Mouse (Mus musculus) midbrain, postnatal 0 days (tissue): ENCODE data around the gene Cbarp. TPM values are rescaled to one million over a fixed set of nuclear protein-coding genes. Genes with fewer than 3 reads are reported as not detected.

Source experiments
- ATAC-seq: fragments of 200-750 bp; cut with Nextera tagmentation; 2 replicates; pipeline ENCODE4 v1.8.0; 2017; ENCODE audit warnings: moderate number of reproducible peaks, mild to moderate bottlenecking, moderate TSS enrichment, moderate library complexity; ENCODE audit not compliant: low FRiP score
- DNase-seq: peaks from one replicate; pipeline ENCODE4 v3.0.0-alpha.2; 2015; ENCODE audit warnings: low spot score
- H3K27ac ChIP-seq: fragments of 300-500 bp; sonication (generic); 2 replicates; pipeline ENCODE4 v1.5.1; 2014; ENCODE audit warnings: low read depth, mild to moderate bottlenecking, low read length, mixed read lengths
- H3K27me3 ChIP-seq: fragments of 300-500 bp; sonication (generic); 2 replicates; pipeline ENCODE4 v1.6.1; 2014; ENCODE audit warnings: low read length, control low read depth, mixed read lengths; ENCODE audit not compliant: insufficient read depth
- H3K36me3 ChIP-seq: fragments of 300-500 bp; sonication (generic); 2 replicates; pipeline ENCODE4 v1.6.1; 2014; ENCODE audit warnings: low read length, control low read depth, mixed read lengths; ENCODE audit not compliant: insufficient read depth
- H3K4me1 ChIP-seq: fragments of 300-500 bp; sonication (generic); 2 replicates; pipeline ENCODE4 v1.6.1; 2014; ENCODE audit warnings: mild to moderate bottlenecking, control low read depth, antibody characterized with exemption, low read length, mixed read lengths; ENCODE audit not compliant: insufficient read depth
- H3K4me2 ChIP-seq: fragments of 300-500 bp; sonication (generic); 2 replicates; pipeline ENCODE4 v1.6.1; 2014; ENCODE audit warnings: low read depth, mild to moderate bottlenecking, low read length, mixed read lengths; ENCODE audit not compliant: poor library complexity, severe bottlenecking
- H3K4me3 ChIP-seq: fragments of 300-500 bp; sonication (generic); 2 replicates; pipeline ENCODE4 v1.5.1; 2014; ENCODE audit warnings: low read depth, mild to moderate bottlenecking, low read length, moderate library complexity
- H3K9ac ChIP-seq: fragments of 300-500 bp; sonication (generic); replicated peaks from 2 replicates; pipeline ENCODE4 v1.6.1; 2014; ENCODE audit warnings: mild to moderate bottlenecking, low read length, moderate library complexity, mixed read lengths; ENCODE audit not compliant: poor library complexity, severe bottlenecking
- H3K9me3 ChIP-seq: fragments of 300-500 bp; sonication (generic); 2 replicates; pipeline ENCODE4 v1.6.1; 2016; ENCODE audit warnings: low read length, control low read depth
- CTCF ChIP-seq: IDR thresholded peaks from 2 replicates; pipeline ENCODE4 v1.5.1; 2016; ENCODE audit warnings: antibody characterized with exemption, mild to moderate bottlenecking
- WGBS: fragments of 180-500 bp; shearing (Covaris S2); extraction: QIAGEN DNeasy Blood & Tissue Kit; methylation state at CpG from one replicate; pipeline ENCODE4 v1.1.7; 2014; 5-methylcytosine and 5-hydroxymethylcytosine counted together
- polyA plus RNA-seq: library from polyadenylated mRNA; unstranded; fragments of >200 nt; fragmentation: Nextera tagmentation; extraction: Ambion mirVana; gene quantifications from 2 replicates; pipeline ENCODE4 v1.2.1, GENCODE M21; 2015
- total RNA-seq: library from RNA; depleted of rRNA; stranded (reverse); fragments of >200 nt; gene quantifications from 2 replicates; pipeline ENCODE4 v1.2.3, GENCODE M21; 2014

Gene Cbarp
- total and polyA plus RNA-seq, 2 experiments from 2014 or later, result 120 to 273 TPM

GRCm38 (mm10) chr10:80114341-80115284, 26.0 kb downstream of the Cbarp start:
- DNase-seq (peak; percentile 92), ATAC-seq (no peak)
- H3K27me3 ChIP-seq, result no peaks in the 10 kb centered on the region
- peak overlapping the region; percentile 75 for H3K4me3 ChIP-seq
- peaks cover 14% of the 10 kb centered on the region for H3K4me1 ChIP-seq
- peak overlapping the region; percentile 55 for H3K27ac ChIP-seq
- peak; percentile 91 for TF ChIP-seq CTCF
- 0 out of 2 replicates have a peak overlapping the region, but pooled peaks have one; percentile 33 for H3K9ac ChIP-seq
- H3K36me3 ChIP-seq, result no peaks in the 10 kb centered on the region
- 2% methylated on average over 27 of the region's 27 CpGs for WGBS
- no peaks in the 10 kb centered on the region for H3K9me3 ChIP-seq
- H3K4me2 ChIP-seq, result peak overlapping the region; percentile 54

- no peak overlapping the region for H3K4me3 ChIP-seq
- H3K9me3 ChIP-seq, result no peaks in the 10 kb centered on the region
- 62% methylated on average over 6 of the region's 6 CpGs for WGBS
Observed at GRCm38 (mm10) chr10:80107678-80108077, 33.0 kb downstream of the Cbarp start.

GRCm38 (mm10) chr10:80105926-80106325, 34.7 kb downstream of the Cbarp start:
- no peak for ATAC-seq
- 77% methylated on average over 5 of the region's 5 CpGs for WGBS
- no peak for TF ChIP-seq CTCF

More at GRCm38 (mm10) chr10:80107678-80108077, 33.0 kb downstream of the Cbarp start:
- Histone ChIP-seq H3K4me1 (no peaks in the 10 kb centered on the region), H3K9ac (no peak overlapping the region), H3K27ac (no peak overlapping the region), H3K36me3 (no peaks in the 10 kb centered on the region), H3K27me3 (no peaks in the 10 kb centered on the region), H3K4me2 (no peak overlapping the region)
- DNase-seq, result no peak
- no peak for ATAC-seq
- TF ChIP-seq CTCF, result no peak

GRCm38 (mm10) chr10:80105460-80105859, 35.2 kb downstream of the Cbarp start, which contains the start of gene Sbno2:
Sbno2 (minus strand) TSS chr10:80105571.
- TF ChIP-seq CTCF, result no peak
- no peak for ATAC-seq
- 72% methylated on average over 5 of the region's 5 CpGs for WGBS
- Histone ChIP-seq H3K4me2 (no peak within 1 kb of the TSS), H3K4me1 (peaks cover 7% of the 10 kb centered on the region; the same call in 1 of the 2 replicates), H3K9ac (no peak within 1 kb of the TSS), H3K27me3 (no peaks in the 10 kb centered on the region), H3K9me3 (no peaks in the 10 kb centered on the region), H3K4me3 (no peak within 1 kb of the TSS), H3K36me3 (no peaks in the 10 kb centered on the region), H3K27ac (no peak within 1 kb of the TSS)
- DNase-seq, result no peak

More at GRCm38 (mm10) chr10:80105926-80106325, 34.7 kb downstream of the Cbarp start:
- Histone ChIP-seq H3K27ac (no peak overlapping the region), H3K4me3 (no peak overlapping the region), H3K36me3 (no peaks in the 10 kb centered on the region), H3K27me3 (no peaks in the 10 kb centered on the region), H3K4me1 (peaks cover 7% of the 10 kb centered on the region; the same call in 1 of the 2 replicates), H3K9ac (no peak overlapping the region), H3K9me3 (no peaks in the 10 kb centered on the region), H3K4me2 (no peak overlapping the region)
- DNase-seq, result no peak

GRCm38 (mm10) chr10:80104181-80104580, 36.5 kb downstream of the Cbarp start:
- Histone ChIP-seq H3K9me3 (no peaks in the 10 kb centered on the region), H3K27me3 (no peaks in the 10 kb centered on the region), H3K4me2 (no peak overlapping the region), H3K36me3 (no peaks in the 10 kb centered on the region), H3K4me1 (peaks cover 7% of the 10 kb centered on the region; the same call in 1 of the 2 replicates), H3K4me3 (no peak overlapping the region), H3K9ac (no peak overlapping the region), H3K27ac (no peak overlapping the region)
- ATAC-seq, result no peak
- TF ChIP-seq CTCF, result no peak
- no peak for DNase-seq
- 82% methylated on average over 3 of the region's 3 CpGs for WGBS

- ATAC-seq, result no peak
- Histone ChIP-seq H3K9me3 (no peaks in the 10 kb centered on the region), H3K27ac (0 out of 2 replicates have a peak overlapping the region, but pooled peaks have one; percentile 52), H3K4me1 (peaks cover 7% of the 10 kb centered on the region; the same call in 1 of the 2 replicates), H3K4me2 (peak overlapping the region; percentile 99; the same call in 1 of the 2 replicates), H3K4me3 (no peak overlapping the region; the same call in 1 of the 2 replicates), H3K27me3 (no peaks in the 10 kb centered on the region), H3K9ac (peak overlapping the region; percentile 90; the same call in 1 of the 2 replicates), H3K36me3 (no peaks in the 10 kb centered on the region)
- no peak for TF ChIP-seq CTCF
- 77% methylated on average over 2 of the region's 2 CpGs for WGBS
- DNase-seq, result no peak
Observed at GRCm38 (mm10) chr10:80103032-80103431, 37.6 kb downstream of the Cbarp start.
